Mouse (Mus musculus) hindbrain, embryonic 15.5 days (tissue): ENCODE measurements around the gene Hspb3. TPM values are rescaled to one million over a fixed set of nuclear protein-coding genes. Genes with fewer than 3 reads are reported as not detected.

Experiments
- ATAC-seq: fragments of 200-750 bp; cut with Nextera tagmentation; 2 replicates; pipeline ENCODE4 v1.8.0; 2017; ENCODE audit warnings: low read depth, moderate number of reproducible peaks, moderate TSS enrichment; ENCODE audit not compliant: low FRiP score
- H3K27ac ChIP-seq: fragments of 300-500 bp; sonication (generic); replicated peaks from 2 replicates; pipeline ENCODE4 v1.5.1; 2015; ENCODE audit warnings: mild to moderate bottlenecking, inconsistent platforms
- H3K27me3 ChIP-seq: fragments of 300-500 bp; sonication (generic); 2 replicates; pipeline ENCODE4 v1.6.1; 2015; ENCODE audit warnings: control low read depth, inconsistent platforms
- H3K36me3 ChIP-seq: fragments of 300-500 bp; sonication (generic); 2 replicates; pipeline ENCODE4 v1.6.1; 2015; ENCODE audit warnings: control low read depth, inconsistent platforms
- H3K4me1 ChIP-seq: fragments of 300-500 bp; sonication (generic); replicated peaks from 2 replicates; pipeline ENCODE4 v1.6.1; 2015; ENCODE audit warnings: control low read depth, inconsistent platforms
- H3K4me2 ChIP-seq: fragments of 300-500 bp; sonication (generic); 2 replicates; pipeline ENCODE4 v1.6.1; 2015; ENCODE audit warnings: moderate library complexity, mild to moderate bottlenecking, inconsistent platforms
- H3K4me3 ChIP-seq: fragments of 300-500 bp; sonication (generic); 2 replicates; pipeline ENCODE4 v1.5.1; 2015; ENCODE audit warnings: mild to moderate bottlenecking, inconsistent platforms
- H3K9ac ChIP-seq: fragments of 300-500 bp; sonication (generic); 2 replicates; pipeline ENCODE4 v1.6.1; 2015; ENCODE audit warnings: inconsistent platforms
- H3K9me3 ChIP-seq: fragments of 300-500 bp; sonication (generic); 2 replicates; pipeline ENCODE4 v1.6.1; 2016; ENCODE audit warnings: control low read depth, inconsistent platforms
- WGBS: fragments of 180-500 bp; shearing (Covaris S2); methylation state at CpG from one replicate; pipeline ENCODE4 v1.1.7; 2015; 5-methylcytosine and 5-hydroxymethylcytosine counted together
- polyA plus RNA-seq: library from polyadenylated mRNA; unstranded; fragments of >200 nt; fragmentation: Nextera tagmentation; extraction: Ambion mirVana; gene quantifications from 2 replicates; pipeline ENCODE4 v1.2.1, GENCODE M21; 2015

Gene Hspb3
- polyA plus RNA-seq = 0.19 and 0.21 TPM in 2 replicates

GRCm38 (mm10) chr13:113663151-113663779 lies at the start of gene Hspb3:
Hspb3 (minus strand) TSS chr13:113663676.
- peak within 1 kb of the TSS; percentile 22 for H3K4me2 ChIP-seq
- WGBS = 49% methylated on average over 28 of the region's 28 CpGs
- H3K27me3 ChIP-seq = no peaks in the 10 kb centered on the region
- H3K9me3 ChIP-seq = no peaks in the 10 kb centered on the region
- no peaks in the 10 kb centered on the region for H3K36me3 ChIP-seq
- peak; percentile 87 for ATAC-seq
- peaks cover 12% of the 10 kb centered on the region for H3K4me1 ChIP-seq
- no peak within 1 kb of the TSS; the same call in 1 of the 2 replicates for H3K27ac ChIP-seq
- H3K4me3 ChIP-seq = no peak within 1 kb of the TSS
- H3K9ac ChIP-seq = no peak within 1 kb of the TSS

GRCm38 (mm10) chr13:113713186-113713585 lies 49.7 kb upstream of the Hspb3 start:
- no peak for ATAC-seq
- H3K27me3 ChIP-seq = no peaks in the 10 kb centered on the region
- no peaks in the 10 kb centered on the region for H3K4me1 ChIP-seq
- no peak overlapping the region for H3K27ac ChIP-seq
- H3K36me3 ChIP-seq = no peaks in the 10 kb centered on the region
- no peak overlapping the region for H3K9ac ChIP-seq
- WGBS = 74% methylated on average over 3 of the region's 3 CpGs
- no peaks in the 10 kb centered on the region for H3K9me3 ChIP-seq
- no peak overlapping the region for H3K4me2 ChIP-seq
- no peak overlapping the region for H3K4me3 ChIP-seq

GRCm38 (mm10) chr13:113706183-113706582 lies 42.7 kb upstream of the Hspb3 start:
- no peak overlapping the region for H3K4me2 ChIP-seq
- peaks cover 9% of the 10 kb centered on the region; the same call in 1 of the 2 replicates for H3K4me1 ChIP-seq
- H3K27ac ChIP-seq = no peak overlapping the region
- H3K36me3 ChIP-seq = no peaks in the 10 kb centered on the region
- no peak for ATAC-seq
- H3K9ac ChIP-seq = no peak overlapping the region
- no peak overlapping the region for H3K4me3 ChIP-seq
- 6% methylated on average over 4 of the region's 4 CpGs for WGBS
- H3K9me3 ChIP-seq = no peaks in the 10 kb centered on the region
- H3K27me3 ChIP-seq = no peaks in the 10 kb centered on the region

- 65% methylated on average over 3 of the region's 3 CpGs for WGBS
- 0 out of 2 replicates have a peak, but pooled peaks have one; percentile 43 for ATAC-seq
- H3K4me2 ChIP-seq = no peak overlapping the region
- H3K4me3 ChIP-seq = no peak overlapping the region
- no peaks in the 10 kb centered on the region for H3K36me3 ChIP-seq
- no peaks in the 10 kb centered on the region for H3K27me3 ChIP-seq
- 0 out of 2 replicates have a peak overlapping the region, but pooled peaks have one; percentile 26 for H3K27ac ChIP-seq
- no peaks in the 10 kb centered on the region for H3K9me3 ChIP-seq
- peaks cover 7% of the 10 kb centered on the region for H3K4me1 ChIP-seq
- H3K9ac ChIP-seq = no peak overlapping the region
These were observed 37.7 kb upstream of the Hspb3 start for GRCm38 (mm10) chr13:113701185-113701584.

- no peak for ATAC-seq
- no peaks in the 10 kb centered on the region for H3K36me3 ChIP-seq
- no peak overlapping the region for H3K9ac ChIP-seq
- H3K4me1 ChIP-seq = peaks cover 6% of the 10 kb centered on the region
- no peaks in the 10 kb centered on the region for H3K9me3 ChIP-seq
- H3K4me3 ChIP-seq = no peak overlapping the region
- no peak overlapping the region for H3K4me2 ChIP-seq
- no peak overlapping the region for H3K27ac ChIP-seq
- no peaks in the 10 kb centered on the region for H3K27me3 ChIP-seq
- WGBS = 88% methylated on average over 8 of the region's 8 CpGs
These were observed 36.5 kb upstream of the Hspb3 start for GRCm38 (mm10) chr13:113699928-113700327.

- Histone ChIP-seq H3K9ac (no peak overlapping the region), H3K4me2 (no peak overlapping the region), H3K4me3 (no peak overlapping the region), H3K4me1 (peaks cover 6% of the 10 kb centered on the region), H3K9me3 (no peaks in the 10 kb centered on the region), H3K27ac (no peak overlapping the region), H3K36me3 (no peaks in the 10 kb centered on the region), H3K27me3 (no peaks in the 10 kb centered on the region)
- peak; percentile 47; the same call in 1 of the 2 replicates for ATAC-seq
- WGBS = 41% methylated on average over 11 of the region's 11 CpGs
These were observed 36.0 kb upstream of the Hspb3 start for GRCm38 (mm10) chr13:113699415-113699873.

GRCm38 (mm10) chr13:113696838-113697321 lies 33.4 kb upstream of the Hspb3 start:
- Histone ChIP-seq H3K27me3 (no peaks in the 10 kb centered on the region; the same call in 1 of the 2 replicates), H3K4me1 (peaks cover 6% of the 10 kb centered on the region), H3K4me2 (no peak overlapping the region), H3K4me3 (no peak overlapping the region), H3K9ac (no peak overlapping the region), H3K9me3 (no peaks in the 10 kb centered on the region), H3K27ac (no peak overlapping the region), H3K36me3 (no peaks in the 10 kb centered on the region)
- no peak for ATAC-seq
- WGBS = 35% methylated on average over 4 of the region's 4 CpGs

GRCm38 (mm10) chr13:113693383-113693782 lies 29.9 kb upstream of the Hspb3 start:
- 20% methylated on average over 6 of the region's 6 CpGs for WGBS
- H3K27me3 ChIP-seq = no peaks in the 10 kb centered on the region; the same call in 1 of the 2 replicates
- ATAC-seq = peak; percentile 69; the same call in 1 of the 2 replicates
- H3K9ac ChIP-seq = no peak overlapping the region
- no peaks in the 10 kb centered on the region for H3K36me3 ChIP-seq
- H3K4me2 ChIP-seq = no peak overlapping the region
- no peaks in the 10 kb centered on the region for H3K4me1 ChIP-seq
- no peaks in the 10 kb centered on the region for H3K9me3 ChIP-seq
- H3K4me3 ChIP-seq = no peak overlapping the region
- no peak overlapping the region for H3K27ac ChIP-seq

- no peak overlapping the region for H3K4me3 ChIP-seq
- no peak overlapping the region for H3K9ac ChIP-seq
- H3K36me3 ChIP-seq = no peaks in the 10 kb centered on the region
- H3K27ac ChIP-seq = no peak overlapping the region
- no peaks in the 10 kb centered on the region for H3K4me1 ChIP-seq
- no peaks in the 10 kb centered on the region for H3K9me3 ChIP-seq
- H3K4me2 ChIP-seq = no peak overlapping the region
- ATAC-seq = no peak
- H3K27me3 ChIP-seq = no peaks in the 10 kb centered on the region; the same call in 1 of the 2 replicates
- 65% methylated on average over 9 of the region's 9 CpGs for WGBS
These were observed 28.2 kb upstream of the Hspb3 start for GRCm38 (mm10) chr13:113691644-113692043.

GRCm38 (mm10) chr13:113689883-113690282 lies 26.4 kb upstream of the Hspb3 start:
- Histone ChIP-seq H3K27ac (no peak overlapping the region), H3K4me3 (no peak overlapping the region), H3K9me3 (no peaks in the 10 kb centered on the region), H3K9ac (no peak overlapping the region), H3K36me3 (no peaks in the 10 kb centered on the region), H3K27me3 (no peaks in the 10 kb centered on the region; the same call in 1 of the 2 replicates), H3K4me2 (no peak overlapping the region), H3K4me1 (no peaks in the 10 kb centered on the region)
- 82% methylated on average over 7 of the region's 7 CpGs for WGBS
- no peak for ATAC-seq

GRCm38 (mm10) chr13:113686691-113687121 lies 23.2 kb upstream of the Hspb3 start:
- Histone ChIP-seq H3K27ac (no peak overlapping the region), H3K36me3 (no peaks in the 10 kb centered on the region), H3K9me3 (no peaks in the 10 kb centered on the region), H3K9ac (no peak overlapping the region), H3K27me3 (no peaks in the 10 kb centered on the region; the same call in 1 of the 2 replicates), H3K4me1 (no peaks in the 10 kb centered on the region), H3K4me3 (no peak overlapping the region), H3K4me2 (no peak overlapping the region)
- 74% methylated on average over 8 of the region's 8 CpGs for WGBS
- ATAC-seq = no peak

- Histone ChIP-seq H3K9me3 (no peaks in the 10 kb centered on the region), H3K4me1 (no peaks in the 10 kb centered on the region), H3K27ac (no peak overlapping the region), H3K27me3 (no peaks in the 10 kb centered on the region), H3K4me3 (no peak overlapping the region), H3K36me3 (no peaks in the 10 kb centered on the region), H3K9ac (no peak overlapping the region), H3K4me2 (no peak overlapping the region)
- no peak for ATAC-seq
- 83% methylated on average over 5 of the region's 5 CpGs for WGBS
These were observed 19.3 kb upstream of the Hspb3 start for GRCm38 (mm10) chr13:113682821-113683220.
